Mouse (Mus musculus) CH12.LX (cell line): ENCODE measurements around the gene Efhd2. TPM values are rescaled to one million over a fixed set of nuclear protein-coding genes. Genes with fewer than 3 reads are reported as not detected.

Source experiments
- DNase-seq: peaks from one replicate; pipeline ENCODE4 v3.0.0-alpha.2; 2013; ENCODE audit errors: extremely low read depth
- H3K27ac ChIP-seq: 2 replicates; pipeline ENCODE4 v1.5.1; 2012; ENCODE audit warnings: low read depth, mild to moderate bottlenecking, control low read depth, moderate library complexity; ENCODE audit not compliant: insufficient read depth
- H3K27me3 ChIP-seq: replicated peaks from 2 replicates; pipeline ENCODE3; 2012; ENCODE audit warnings: inconsistent platforms
- H3K36me3 ChIP-seq, 2 experiments: replicated peaks in 1 of 2; 2 replicates each; pipeline versions ENCODE3 to v1.6.1; 2012; ENCODE audit warnings: inconsistent platforms in 1 of 2, low read length in 1 of 2, mild to moderate bottlenecking in 1 of 2, mixed read lengths in 1 of 2, moderate library complexity in 1 of 2; ENCODE audit not compliant: control insufficient read depth in 1 of 2, insufficient read depth in 1 of 2
- H3K4me1 ChIP-seq, 2 experiments: 2 replicates each; pipeline ENCODE4 v1.6.1; 2012; ENCODE audit warnings: inconsistent platforms in 1 of 2, moderate library complexity in 1 of 2; ENCODE audit not compliant: insufficient read depth in 2 of 2, control insufficient read depth in 1 of 2
- H3K4me2 ChIP-seq: 2 replicates; pipeline ENCODE4 v1.6.1; 2012; ENCODE audit warnings: low read depth, mild to moderate bottlenecking, control low read depth; ENCODE audit not compliant: poor library complexity, insufficient read depth, severe bottlenecking
- H3K4me3 ChIP-seq, 3 experiments: fragments of 150-350 bp in 1 of 3; sonication (generic) in 1 of 3; replicated peaks in 1 of 3; 2 replicates each; pipeline versions ENCODE3 to v1.5.1; 2011 to 2012; ENCODE audit warnings: low read depth in 2 of 3, low read length in 2 of 3, mild to moderate bottlenecking in 2 of 3, moderate library complexity in 2 of 3, control low read depth in 1 of 3, improper control_type of control experiment in 1 of 3, inconsistent platforms in 1 of 3, mixed read lengths in 1 of 3; ENCODE audit not compliant: poor library complexity in 1 of 3
- H3K79me2 ChIP-seq: replicated peaks from 2 replicates; pipeline ENCODE4 v1.6.1; 2012; ENCODE audit warnings: mild to moderate bottlenecking, moderate library complexity; ENCODE audit not compliant: control insufficient read depth, poor library complexity, insufficient read depth, severe bottlenecking; ENCODE audit errors: extremely low read depth
- H3K9ac ChIP-seq: 2 replicates; pipeline ENCODE4 v1.6.1; 2012; ENCODE audit warnings: low read depth, mild to moderate bottlenecking, control low read depth, moderate library complexity; ENCODE audit not compliant: insufficient read depth
- H3K9me3 ChIP-seq: replicated peaks from 2 replicates; pipeline ENCODE3; 2012; ENCODE audit warnings: low read length, inconsistent platforms, mixed read lengths
- CTCF ChIP-seq, 2 experiments: IDR thresholded peaks in 1 of 2; conservative IDR thresholded peaks in 1 of 2; 2 replicates each; pipeline ENCODE4 v1.5.1; 2011 to 2012; ENCODE audit warnings: low read depth in 2 of 2, low read length in 2 of 2, improper control_type of control experiment in 1 of 2, inconsistent platforms in 1 of 2, mild to moderate bottlenecking in 1 of 2, moderate library complexity in 1 of 2
- EP300 ChIP-seq: IDR thresholded peaks from 2 replicates; pipeline ENCODE4 v1.6.1; 2011; ENCODE audit warnings: low read length, improper control_type of control experiment
- HCFC1 ChIP-seq: IDR thresholded peaks from 2 replicates; pipeline ENCODE4 v1.6.1; 2012; ENCODE audit warnings: low read depth, mild to moderate bottlenecking, inconsistent platforms, low read length, improper control_type of control experiment
- JUN ChIP-seq: IDR thresholded peaks from 2 replicates; pipeline ENCODE4 v1.6.1; 2011; ENCODE audit warnings: low read depth, mild to moderate bottlenecking, low read length, improper control_type of control experiment, moderate library complexity; ENCODE audit not compliant: insufficient read depth
- JUND ChIP-seq: conservative IDR thresholded peaks from 2 replicates; pipeline ENCODE4 v1.6.1; 2011; ENCODE audit warnings: low read depth, low read length, improper control_type of control experiment
- MAFK ChIP-seq: IDR thresholded peaks from 2 replicates; pipeline ENCODE4 v1.6.1; 2011; ENCODE audit warnings: low read length, improper control_type of control experiment; ENCODE audit not compliant: insufficient replicate concordance
- MAX ChIP-seq: IDR thresholded peaks from 2 replicates; pipeline ENCODE4 v1.6.1; 2011; ENCODE audit warnings: low read length, improper control_type of control experiment
- MAZ ChIP-seq: IDR thresholded peaks from 2 replicates; pipeline ENCODE4 v1.6.1; 2012; ENCODE audit warnings: low read depth, mild to moderate bottlenecking, inconsistent platforms, low read length, improper control_type of control experiment, moderate library complexity
- MEF2A ChIP-seq: IDR thresholded peaks from 2 replicates; pipeline ENCODE4 v1.6.1; 2014; ENCODE audit warnings: low read depth, mild to moderate bottlenecking, inconsistent platforms, low read length, improper control_type of control experiment, borderline replicate concordance
- MYC ChIP-seq: IDR thresholded peaks from 2 replicates; pipeline ENCODE4 v1.6.1; 2011; ENCODE audit warnings: low read depth, mild to moderate bottlenecking, improper control_type of control experiment, low read length
- NELFE ChIP-seq: IDR thresholded peaks from 2 replicates; pipeline ENCODE4 v1.6.1; 2011; ENCODE audit warnings: low read depth, low read length, improper control_type of control experiment
- NRF1 ChIP-seq: IDR thresholded peaks from 2 replicates; pipeline ENCODE4 v1.6.1; 2014; ENCODE audit warnings: low read depth, mild to moderate bottlenecking, inconsistent platforms, low read length, improper control_type of control experiment, moderate library complexity
- RCOR1 ChIP-seq: conservative IDR thresholded peaks from 2 replicates; pipeline ENCODE4 v1.6.1; 2012; ENCODE audit warnings: low read depth, mild to moderate bottlenecking, inconsistent platforms, low read length, improper control_type of control experiment
- SIN3A ChIP-seq: IDR thresholded peaks from 2 replicates; pipeline ENCODE4 v1.6.1; 2012; ENCODE audit warnings: low read length, improper control_type of control experiment, inconsistent platforms
- SMC3 ChIP-seq: IDR thresholded peaks from 2 replicates; pipeline ENCODE4 v1.6.1; 2011; ENCODE audit warnings: low read depth, low read length, improper control_type of control experiment
- UBTF ChIP-seq: IDR thresholded peaks from 2 replicates; pipeline ENCODE4 v1.6.1; 2012; ENCODE audit warnings: low read depth, mild to moderate bottlenecking, inconsistent platforms, low read length, improper control_type of control experiment, moderate library complexity
- USF2 ChIP-seq: conservative IDR thresholded peaks from 2 replicates; pipeline ENCODE4 v1.6.1; 2011; ENCODE audit warnings: low read depth, low read length, improper control_type of control experiment
- ZMIZ1 ChIP-seq: IDR thresholded peaks from 2 replicates; pipeline ENCODE4 v1.6.1; 2012; ENCODE audit warnings: low read depth, mild to moderate bottlenecking, inconsistent platforms, low read length, improper control_type of control experiment
- dilution Hi-C: fragments of 300-500 bp; cut with MboI; formaldehyde crosslinking; loops from 2 replicates; pipeline ENCODE4 v1.14.3; 2020; ENCODE audit warnings: low sequenced_read_pairs; ENCODE audit not compliant: extremely low pct_unique_long_range_greater_than_20kb, extremely low pct_ligation_motif_present
- in situ Hi-C: fragments of 300-500 bp; cut with MboI; formaldehyde crosslinking; loops from 3 replicates; pipeline ENCODE4 v1.14.3; 2019; ENCODE audit warnings: low sequenced_read_pairs, low pct_ligation_motif_present, low pct_unique_long_range_greater_than_20kb, mixed read lengths
- polyA plus RNA-seq: library from polyadenylated mRNA; unstranded; fragments of >175 nt; gene quantifications from 2 replicates; pipeline ENCODE4 v1.2.1, GENCODE M21; 2012; ENCODE audit warnings: low read depth; ENCODE audit not compliant: insufficient read length
- total RNA-seq, 2 experiments: library from RNA; depleted of rRNA; stranded (reverse); fragments of 300-350 nt in 1 of 2; fragments of >200 nt in 1 of 2; gene quantifications; 2 replicates each; pipeline ENCODE4 v1.2.3; 2012 to 2014

Gene Efhd2
- total and polyA plus RNA-seq, 3 experiments, result 43.8 to 143 (median 44.1) TPM

- no peak for DNase-seq
- Histone ChIP-seq H3K4me1 (peaks cover 0 to 3% of the 10 kb centered on the region in 2 experiments; a peak in 1 of 4 replicates), H3K9me3 (no peaks in the 10 kb centered on the region), H3K36me3 (peaks cover 0 to 7% of the 10 kb centered on the region in 2 experiments), H3K4me3 (no peak overlapping the region)
- dilution Hi-C loops, result no loop called here
- TF ChIP-seq NELFE (no peak), SIN3A (no peak), NRF1 (no peak), JUN (no peak), EP300 (no peak), JUND (no peak), USF2 (no peak), MAZ (no peak), MYC (no peak), CTCF (conservative IDR thresholded peaks at IDR 0.05 in 1 of 2, IDR thresholded peaks at IDR 0.05 in 1 of 2; ENCODE audit: low read depth in 2 of 2, low read length in 2 of 2) (no peak)
- TF ChIP-seq, all 38 proteins: peak for 0
- Histone ChIP-seq H3K9ac (no peak overlapping the region), H3K27ac (no peak overlapping the region), H3K27me3 (no peaks in the 10 kb centered on the region), H3K4me2 (no peak overlapping the region), H3K79me2 (no peaks in the 10 kb centered on the region)
- in situ Hi-C loops, result no loop called here
Measured at GRCm38 (mm10) chr4:141821178-141821577, 53.5 kb downstream of the Efhd2 start.

GRCm38 (mm10) chr4:141819316-141819715 is 55.4 kb downstream of the Efhd2 start:
- Histone ChIP-seq H3K4me1 (peaks cover 0 to 3% of the 10 kb centered on the region in 2 experiments; a peak in 1 of 4 replicates), H3K9ac (no peak overlapping the region), H3K27ac (no peak overlapping the region), H3K27me3 (no peaks in the 10 kb centered on the region), H3K79me2 (no peaks in the 10 kb centered on the region), H3K4me3 (no peak overlapping the region), H3K36me3 (peaks cover 4 to 18% of the 10 kb centered on the region in 2 experiments), H3K4me2 (no peak overlapping the region)
- dilution Hi-C loops, result no loop called here
- in situ Hi-C loops, result no loop called here
- no peak for TF ChIP-seq UBTF
- TF ChIP-seq, all 38 proteins: peak for 0
- no peaks in the 10 kb centered on the region for H3K9me3 ChIP-seq
- DNase-seq, result no peak

GRCm38 (mm10) chr4:141818861-141819260 is 55.9 kb downstream of the Efhd2 start:
- H3K9me3 ChIP-seq, result no peaks in the 10 kb centered on the region
- TF ChIP-seq RCOR1 (no peak), HCFC1 (no peak), JUND (no peak), SMC3 (no peak), ZMIZ1 (no peak), MAX (no peak), MYC (no peak), MAFK (no peak), MEF2A (no peak)
- H3K36me3 ChIP-seq, result peaks cover 4 to 21% of the 10 kb centered on the region in 2 experiments
- in situ Hi-C loops (no loop called here), dilution Hi-C loops (no loop called here)
- H3K9ac ChIP-seq, result no peak overlapping the region
- no peak overlapping the region for H3K27ac ChIP-seq
- peaks cover 0 to 3% of the 10 kb centered on the region in 2 experiments; a peak in 1 of 4 replicates for H3K4me1 ChIP-seq
- H3K4me3 ChIP-seq, result no peak overlapping the region
- H3K4me2 ChIP-seq, result no peak overlapping the region
- no peaks in the 10 kb centered on the region for H3K27me3 ChIP-seq
- DNase-seq, result no peak
- H3K79me2 ChIP-seq, result no peaks in the 10 kb centered on the region
